Mouse (Mus musculus) layer of hippocampus, adult 9-11 months (tissue): ENCODE results near the gene Cldn4.
"Not testable (repeated sequence)": the region's sequence is repeated elsewhere in the genome, so short reads cannot be mapped to it uniquely, and the experiment has no call there.

Experiments
- DNase-seq: peaks from one replicate; pipeline ENCODE4 v3.0.0; 2022

Cldn4 gene

GRCm38 (mm10) chr5:134946857-134947255 is at the start of gene Cldn4:
TSS of gene Cldn4 (minus strand) at chr5:134946934.
- DNase-seq: no peak

- DNase-seq: no peak
These were observed 45.8 kb upstream of the Cldn4 start for GRCm38 (mm10) chr5:134992566-134992965.

DNA sequence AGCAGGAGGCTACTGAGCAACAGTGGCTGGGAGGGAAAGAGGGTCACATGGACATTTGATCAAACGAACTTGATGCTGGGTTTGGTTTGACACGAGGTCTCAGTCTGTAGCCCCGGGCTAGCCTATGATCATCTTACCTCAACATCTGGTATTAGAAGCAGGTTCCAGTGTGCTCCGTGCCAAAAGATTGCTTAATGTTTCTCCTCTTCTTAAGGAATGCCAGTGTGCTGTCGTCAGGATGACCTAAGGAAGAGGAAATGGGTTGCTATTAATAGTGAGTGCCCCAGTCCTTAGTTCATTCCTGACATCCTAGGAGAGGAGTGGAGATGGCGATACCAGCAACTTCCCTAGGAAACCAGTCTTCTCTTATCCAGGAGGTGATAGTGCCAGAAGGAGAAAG is 43.0 kb upstream of the Cldn4 start:
- no peak for DNase-seq

GRCm38 (mm10) chr5:134989166-134989565 is 42.4 kb upstream of the Cldn4 start:
- DNase-seq: no peak

DNA sequence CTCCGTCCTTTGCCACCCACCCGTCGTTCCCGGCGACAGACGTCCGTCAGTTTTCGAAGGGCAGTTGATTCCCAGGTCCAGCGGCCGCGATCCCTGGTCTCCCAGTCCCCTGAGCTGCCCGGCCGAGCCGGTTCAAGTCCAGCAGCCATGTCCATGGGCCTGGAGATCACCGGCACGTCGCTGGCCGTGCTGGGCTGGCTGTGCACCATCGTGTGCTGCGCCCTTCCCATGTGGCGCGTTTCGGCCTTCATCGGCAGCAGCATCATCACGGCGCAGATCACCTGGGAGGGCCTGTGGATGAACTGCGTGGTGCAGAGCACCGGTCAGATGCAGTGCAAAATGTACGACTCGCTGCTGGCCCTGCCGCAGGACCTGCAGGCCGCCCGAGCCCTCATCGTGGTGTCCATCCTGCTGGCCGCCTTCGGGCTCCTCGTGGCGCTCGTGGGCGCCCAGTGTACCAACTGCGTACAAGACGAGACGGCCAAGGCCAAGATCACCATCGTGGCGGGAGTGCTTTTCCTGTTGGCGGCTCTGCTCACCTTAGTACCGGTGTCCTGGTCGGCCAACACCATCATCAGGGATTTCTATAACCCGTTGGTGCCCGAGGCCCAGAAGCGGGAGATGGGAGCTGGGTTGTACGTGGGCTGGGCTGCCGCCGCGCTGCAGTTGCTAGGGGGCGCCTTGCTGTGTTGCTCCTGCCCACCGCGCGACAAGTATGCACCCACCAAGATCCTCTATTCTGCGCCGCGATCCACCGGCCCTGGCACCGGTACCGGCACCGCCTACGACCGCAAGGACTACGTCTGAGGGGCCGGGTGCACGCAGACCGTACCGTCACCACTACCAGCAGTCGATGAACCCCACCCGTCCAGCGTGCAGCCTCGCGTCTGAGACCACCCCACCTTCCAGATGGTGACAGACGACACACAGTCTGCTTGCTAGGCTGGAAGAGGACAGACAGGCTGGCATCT is 39.8 kb upstream of the Cldn4 start:
- DNase-seq: no peak

GRCm38 (mm10) chr5:134985633-134986297 is 39.0 kb upstream of the Cldn4 start, which contains the start of gene Cldn3:
TSS of gene Cldn3 (plus strand) at chr5:134986214.
- no peak for DNase-seq

GRCm38 (mm10) chr5:134983771-134984170 is 37.0 kb upstream of the Cldn4 start:
- DNase-seq: no peak

GRCm38 (mm10) chr5:134983111-134983510 is 36.4 kb upstream of the Cldn4 start:
- no peak for DNase-seq

DNA sequence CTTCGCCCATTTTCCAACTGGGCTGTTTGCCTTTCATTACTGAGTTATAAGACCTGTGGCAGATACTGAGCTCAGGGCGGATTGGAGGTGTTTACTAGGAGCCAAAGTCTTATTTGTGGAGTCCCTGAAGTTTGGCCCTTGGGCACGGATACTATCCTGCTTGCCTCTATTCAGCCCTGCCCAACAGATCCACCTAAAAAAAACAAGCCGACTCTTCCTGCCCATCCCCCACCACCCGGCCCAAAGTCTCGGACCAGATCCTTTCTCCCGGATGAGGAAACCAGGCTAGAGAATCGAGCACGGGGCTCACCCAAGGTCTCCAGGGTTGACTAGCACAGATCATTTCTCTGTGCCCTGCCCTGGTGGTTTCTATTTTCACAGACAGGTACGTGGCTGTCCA is 34.4 kb upstream of the Cldn4 start:
- DNase-seq: no peak

GRCm38 (mm10) chr5:134977837-134978236 is 31.1 kb upstream of the Cldn4 start:
- DNase-seq: no peak

GRCm38 (mm10) chr5:134976577-134977250 is 30.0 kb upstream of the Cldn4 start:
- no peak for DNase-seq

GRCm38 (mm10) chr5:134976164-134976563 is 29.4 kb upstream of the Cldn4 start:
- DNase-seq: no peak

DNA sequence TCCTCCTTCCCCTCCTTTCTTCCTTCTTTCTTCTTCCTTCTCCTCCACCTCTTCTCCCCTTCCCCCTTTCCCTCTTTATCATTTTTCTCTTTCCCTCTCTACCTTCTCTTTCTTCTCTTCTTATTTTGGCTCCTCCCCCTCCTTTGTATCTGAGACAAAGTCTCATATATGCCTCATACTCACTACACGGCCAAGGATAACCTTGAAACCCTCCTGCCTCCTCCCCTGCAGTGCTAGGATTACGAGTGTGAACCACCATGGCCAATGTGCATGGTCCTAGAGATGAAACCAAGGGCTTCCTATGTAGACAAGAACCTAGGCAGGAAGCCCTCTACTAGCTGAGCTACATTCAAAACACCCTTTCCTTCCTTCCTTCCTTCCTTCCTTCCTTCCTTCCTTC is 28.2 kb upstream of the Cldn4 start:
- no peak for DNase-seq

DNA sequence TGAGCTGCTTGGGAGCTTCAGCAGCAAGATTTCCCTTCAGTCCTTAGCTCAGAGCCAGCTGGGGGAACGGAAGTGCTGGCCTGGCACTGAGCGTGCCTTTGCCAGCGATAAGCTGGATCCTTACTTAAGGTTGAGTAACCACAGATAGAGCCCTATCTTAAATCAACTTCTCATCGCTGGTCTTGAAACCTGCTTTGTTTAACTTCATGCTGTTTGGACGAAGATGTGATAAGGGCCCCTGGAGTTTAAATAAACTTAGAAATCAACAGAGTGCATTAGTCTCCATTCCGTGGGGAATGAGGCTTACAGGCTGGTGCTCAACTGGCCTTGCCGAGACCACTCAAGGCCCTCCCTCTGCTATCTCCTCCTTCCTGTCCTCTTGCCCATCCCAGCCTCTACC is 27.6 kb upstream of the Cldn4 start:
- DNase-seq: no peak

DNA sequence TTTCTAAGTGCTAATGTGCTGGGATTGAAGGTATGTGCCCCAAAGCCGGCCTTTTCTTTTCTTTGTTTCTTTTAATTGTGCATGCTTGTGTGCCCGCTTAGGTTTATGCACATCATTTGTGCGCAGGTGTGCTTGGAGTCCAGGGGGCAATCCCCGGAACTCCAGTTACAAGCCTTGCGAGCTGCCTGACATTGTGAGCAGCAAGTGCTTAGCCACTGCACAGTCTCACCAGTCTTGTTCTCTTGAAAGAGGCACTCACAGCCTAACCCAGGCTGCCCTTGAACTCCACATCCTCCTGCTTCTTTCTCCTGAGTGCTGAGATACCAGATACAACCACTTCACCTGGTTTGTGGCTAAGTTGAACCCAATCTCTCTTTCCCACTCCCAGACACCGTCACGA is 26.8 kb upstream of the Cldn4 start:
- no peak for DNase-seq

GRCm38 (mm10) chr5:134973081-134973480 is 26.3 kb upstream of the Cldn4 start:
- DNase-seq: no peak

- no peak for DNase-seq
These were observed 23.9 kb upstream of the Cldn4 start for GRCm38 (mm10) chr5:134970671-134971070.

- no peak for DNase-seq
These were observed 20.6 kb upstream of the Cldn4 start for GRCm38 (mm10) chr5:134967164-134967944.

- DNase-seq: peak; percentile 21
These were observed 19.4 kb upstream of the Cldn4 start for GRCm38 (mm10) chr5:134965852-134966821.

GRCm38 (mm10) chr5:134965473-134965851 is 18.7 kb upstream of the Cldn4 start:
- DNase-seq: peak; percentile 36

- DNase-seq: not testable (repeated sequence)
These were observed 17.9 kb upstream of the Cldn4 start for GRCm38 (mm10) chr5:134964655-134965054.
